ENCODE assay signal across 9 mouse cellular contexts in the genomic region with DNA sequence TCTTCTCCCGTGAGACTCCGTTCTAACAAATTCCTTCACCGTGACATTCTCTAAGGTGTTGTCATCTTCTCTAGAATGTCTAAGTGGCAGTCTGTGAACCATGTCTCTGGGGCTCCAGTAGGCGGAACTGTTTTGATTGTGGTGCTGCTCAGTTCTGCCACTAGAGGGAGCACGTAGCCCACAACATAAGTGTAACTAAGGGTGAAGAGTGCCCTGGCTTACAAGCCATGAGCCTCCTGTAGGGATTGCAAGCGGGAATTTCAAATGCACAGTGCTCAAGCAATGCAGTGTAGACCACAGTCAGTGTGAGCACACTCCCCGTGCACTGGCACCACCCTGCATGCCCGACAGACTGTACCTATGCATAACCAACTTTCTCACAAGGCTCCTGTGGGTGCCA. TPM values are rescaled to one million over a fixed set of nuclear protein-coding genes. Genes with fewer than 3 reads are reported as not detected.
DNase-seq lines count a peak whose midpoint lies in the region; ATAC-seq and TF ChIP-seq lines count a peak whose summit lies in the region.
"Had no signal": no experiment of that assay in that cellular context is flagged by ENCODE, and none has a peak within 500 bp of the region (broad histone marks: within the 10 kb centered on the region; RNA-seq: fewer than 3 reads in every experiment).

No protein-coding gene starts in this region.

- no peaks in the 10 kb centered on the region for H3K27me3 ChIP-seq in intestine, postnatal 0 days (replicated peaks; ENCODE audit: control insufficient read depth, insufficient read depth, low read length)
- H3K27me3 ChIP-seq in midbrain, embryonic 13.5 days: peaks cover 3% of the 10 kb centered on the region; the same call in 1 of the 2 replicates

- no peaks in the 10 kb centered on the region for H3K36me3 ChIP-seq in intestine, postnatal 0 days (ENCODE audit: control insufficient read depth, insufficient read depth)
- H3K36me3 ChIP-seq in midbrain, embryonic 13.5 days: no peaks in the 10 kb centered on the region
- H3K36me3 ChIP-seq: G1E had no signal

- 0 out of 2 replicates have a peak overlapping the region, but pooled peaks have one; percentile 24 for H3K4me2 ChIP-seq in intestine, postnatal 0 days (replicated peaks; ENCODE audit: low read depth)
- no peak overlapping the region for H3K4me2 ChIP-seq in midbrain, embryonic 13.5 days (replicated peaks)

- H3K4me1 ChIP-seq in intestine, postnatal 0 days (replicated peaks; ENCODE audit: control insufficient read depth, insufficient read depth, low read length): no peaks in the 10 kb centered on the region
- no peaks in the 10 kb centered on the region for H3K4me1 ChIP-seq in midbrain, embryonic 13.5 days (replicated peaks)

- peak; percentile 29 to 54 for DNase-seq in spleen, adult 18-20 months
- DNase-seq in spleen, adult 12 weeks (ENCODE audit: low spot score): no peak
- peak; percentile 79 for DNase-seq in embryo, embryonic 11.5 days (ENCODE audit: low read depth, low spot score)
- DNase-seq in gastrocnemius, postnatal 4 days (ENCODE audit: low spot score in 2 of 2): peak; percentile 42 to 64
- DNase-seq in left cerebral cortex, postnatal 25 days (ENCODE audit: low spot score in 2 of 2): peak; percentile 80 to 90
- peak; percentile 76 for DNase-seq in skeletal muscle tissue, adult 2 months (ENCODE audit: low read depth, low spot score)

- intact Hi-C loops in left cerebral cortex, postnatal 25 days (cut with DNase I): loop anchor here (2.0 to 10.0 kb wide), 4 partner anchors 388 to 860 kb away; no protein-coding TSS in a partner anchor

- WGBS in intestine, postnatal 0 days: 4% methylated on average over 8 of the region's 8 CpGs
- 6% methylated on average over 8 of the region's 8 CpGs for WGBS in midbrain, embryonic 13.5 days

- ATAC-seq in intestine, postnatal 0 days: peak; percentile 60
- ATAC-seq in midbrain, embryonic 13.5 days: peak; percentile 91

- H3K9ac ChIP-seq in intestine, postnatal 0 days (ENCODE audit: low read depth, low read length): no peak overlapping the region
- no peak overlapping the region for H3K9ac ChIP-seq in midbrain, embryonic 13.5 days (replicated peaks)

- H3K27ac ChIP-seq in intestine, postnatal 0 days (ENCODE audit: low read depth, low read length): no peak overlapping the region
- H3K27ac ChIP-seq in midbrain, embryonic 13.5 days: no peak overlapping the region

- peak; percentile 99 for TF ChIP-seq CTCF in intestine, postnatal 0 days (IDR thresholded peaks at IDR 0.05; ENCODE audit: low read depth)

- no peak overlapping the region for H3K4me3 ChIP-seq in intestine, postnatal 0 days (ENCODE audit: low read depth, low read length)
- H3K4me3 ChIP-seq in midbrain, embryonic 13.5 days (replicated peaks): no peak overlapping the region

- no peaks in the 10 kb centered on the region for H3K9me3 ChIP-seq in intestine, postnatal 0 days (ENCODE audit: control insufficient read depth)
- H3K9me3 ChIP-seq in midbrain, embryonic 13.5 days: no peaks in the 10 kb centered on the region

RNA-seq across cellular contexts. Expression of a gene that starts 43.2 kb away (rescaled TPM):
- 1 to 10 TPM; 7.1 to 7.6 TPM for total RNA-seq in gastrocnemius, postnatal 4 days (2021)
- polyA plus RNA-seq in intestine, postnatal 0 days (2015; fragmentation: Nextera tagmentation; extraction: Ambion mirVana): 2.3 and 2.6 TPM in 2 replicates
- total RNA-seq in left cerebral cortex, postnatal 25 days (2021): 10 to 100 TPM; 32.7 to 34.7 TPM
- 45.6 and 47.7 TPM in 2 replicates for polyA plus RNA-seq in midbrain, embryonic 13.5 days (2015; fragmentation: Nextera tagmentation; extraction: Ambion mirVana)
- polyA plus RNA-seq: G1E had no signal
